Mouse (Mus musculus) G1E (cell line): ENCODE measurements around the gene Osbpl10. TPM values are rescaled to one million over a fixed set of nuclear protein-coding genes. Genes with fewer than 3 reads are reported as not detected.
A peak's percentile ranks its signal among the peaks of the same experiment; 100 is the strongest.
"Not testable (repeated sequence)": the region's sequence is repeated elsewhere in the genome, so short reads cannot be mapped to it uniquely, and the experiment has no call there.

Experiments
- ATAC-seq: 2 replicates; pipeline ENCODE4 v1.8.0; 2016; ENCODE audit warnings: mild to moderate bottlenecking; ENCODE audit not compliant: insufficient number of reproducible peaks, poor library complexity, low FRiP score, severe bottlenecking; ENCODE audit errors: extremely low read depth
- DNase-seq: peaks from one replicate; pipeline ENCODE4 v3.0.0; 2012; ENCODE audit warnings: low spot score
- H3K27me3 ChIP-seq: 2 replicates; pipeline ENCODE4 v1.6.1; 2012; ENCODE audit warnings: mild to moderate bottlenecking, low read length, inconsistent platforms; ENCODE audit not compliant: insufficient read depth
- H3K36me3 ChIP-seq: replicated peaks from 2 replicates; pipeline ENCODE3; 2012; ENCODE audit warnings: mild to moderate bottlenecking, inconsistent platforms
- H3K4me1 ChIP-seq: 2 replicates; pipeline ENCODE4 v1.6.1; 2012; ENCODE audit warnings: low read depth, low read length, inconsistent platforms, mixed read lengths; ENCODE audit not compliant: insufficient read depth
- H3K4me3 ChIP-seq: 2 replicates; pipeline ENCODE4 v1.5.1; 2012; ENCODE audit warnings: low read depth, mild to moderate bottlenecking, inconsistent platforms, low read length, moderate library complexity, mixed read lengths
- H3K9me3 ChIP-seq: replicated peaks from 2 replicates; pipeline ENCODE4 v1.6.1; 2012; ENCODE audit warnings: inconsistent platforms
- CTCF ChIP-seq: IDR thresholded peaks from 2 replicates; pipeline ENCODE4 v1.5.1; 2012; ENCODE audit warnings: low read depth, low read length, inconsistent platforms, mixed read lengths
- GATA1 ChIP-seq: IDR thresholded peaks from 2 replicates; pipeline ENCODE4 v1.6.1; 2012; ENCODE audit warnings: borderline replicate concordance, low read length, inconsistent platforms, mixed read lengths
- GATA2 ChIP-seq: IDR thresholded peaks from 2 replicates; pipeline ENCODE4 v1.6.1; 2012; ENCODE audit warnings: low read depth, low read length, inconsistent platforms, borderline replicate concordance
- POLR2AphosphoS5 ChIP-seq: IDR thresholded peaks from 2 replicates; pipeline ENCODE4 v1.6.1; 2012; ENCODE audit warnings: low read depth, low read length, inconsistent platforms; ENCODE audit not compliant: insufficient replicate concordance
- TAL1 ChIP-seq: conservative IDR thresholded peaks from 2 replicates; pipeline ENCODE4 v1.6.1; 2012; ENCODE audit warnings: low read depth, low read length, inconsistent platforms, mixed read lengths
- polyA plus RNA-seq: library from polyadenylated mRNA; stranded (reverse); fragments of >175 nt; gene quantifications from 2 replicates; pipeline ENCODE4 v1.2.3, GENCODE M21; 2012
- total RNA-seq, 2 experiments: library from RNA; stranded (forward) in 1 of 2; stranded (reverse) in 1 of 2; fragments of 200-1000 nt in 1 of 2; fragments of >200 nt in 1 of 2; fragmentation: Nextera tagmentation in 1 of 2; gene quantifications; 2 replicates each; pipeline ENCODE4 v1.2.3; 2014 to 2017

Osbpl10 gene
- total and polyA plus RNA-seq, 3 experiments: 0.05 TPM; not detected in 2

GRCm38 (mm10) chr9:114956945-114957344, 21.4 kb upstream of the Osbpl10 start:
- 0 out of 2 replicates have a peak, but pooled peaks have one; percentile 19 for TF ChIP-seq CTCF
- TF ChIP-seq GATA2: no peak
- no peak for TF ChIP-seq POLR2AphosphoS5
- no peak for TF ChIP-seq TAL1
- TF ChIP-seq GATA1: no peak
- Histone ChIP-seq H3K27me3 (no peaks in the 10 kb centered on the region), H3K9me3 (peaks cover 31% of the 10 kb centered on the region), H3K36me3 (no peaks in the 10 kb centered on the region), H3K4me1 (no peaks in the 10 kb centered on the region), H3K4me3 (no peak overlapping the region)
- DNase-seq (peak; percentile 21), ATAC-seq (no peak)

DNA sequence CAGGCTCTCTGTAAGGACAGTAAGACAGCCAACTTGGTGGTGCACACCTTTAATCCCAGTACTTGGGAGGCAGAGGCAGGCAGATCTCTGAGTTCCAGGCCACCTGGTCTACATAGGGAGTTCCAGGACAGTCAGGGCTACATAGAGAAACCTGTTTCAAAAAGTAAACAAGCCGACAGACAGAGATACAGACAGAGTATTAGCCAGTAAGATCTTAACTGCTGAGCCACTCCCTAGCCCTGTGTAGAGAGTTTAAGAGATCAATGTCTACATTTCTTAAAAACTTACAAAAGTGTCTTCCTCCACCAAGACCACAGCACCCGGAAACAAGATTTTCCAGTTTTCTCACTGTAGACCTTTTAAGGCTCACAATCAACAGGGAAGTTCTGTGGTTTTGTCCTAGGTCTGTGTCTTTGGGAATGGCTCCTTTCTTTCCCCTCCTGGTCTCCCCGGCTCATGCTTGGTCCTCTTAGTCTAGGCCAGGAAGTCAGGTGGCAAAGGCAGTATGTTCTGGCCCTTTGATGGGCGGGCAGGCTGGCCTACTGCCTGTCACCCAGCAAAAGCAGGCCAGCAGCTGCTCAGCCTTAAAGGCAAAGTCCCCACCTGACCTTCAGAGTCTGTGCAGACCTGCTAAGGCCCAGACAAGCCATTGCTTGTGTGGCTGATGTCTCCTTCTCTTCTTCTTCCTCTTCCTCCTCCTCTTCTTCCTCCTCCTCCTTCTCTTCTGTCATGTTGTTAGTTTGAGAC, 18.2 kb upstream of the Osbpl10 start:
- ATAC-seq (no peak), DNase-seq (no peak)
- no peak overlapping the region for H3K4me3 ChIP-seq
- peaks cover 50% of the 10 kb centered on the region for H3K9me3 ChIP-seq
- no peak for TF ChIP-seq GATA1
- no peak for TF ChIP-seq CTCF
- no peak for TF ChIP-seq POLR2AphosphoS5
- no peak for TF ChIP-seq GATA2
- no peak for TF ChIP-seq TAL1
- no peaks in the 10 kb centered on the region for H3K36me3 ChIP-seq
- H3K4me1 ChIP-seq: no peaks in the 10 kb centered on the region
- no peaks in the 10 kb centered on the region for H3K27me3 ChIP-seq

GRCm38 (mm10) chr9:114960844-114961243, 17.5 kb upstream of the Osbpl10 start:
- H3K4me3 ChIP-seq: no peak overlapping the region
- H3K9me3 ChIP-seq: peaks cover 51% of the 10 kb centered on the region
- H3K27me3 ChIP-seq: no peaks in the 10 kb centered on the region
- H3K36me3 ChIP-seq: no peaks in the 10 kb centered on the region
- H3K4me1 ChIP-seq: no peaks in the 10 kb centered on the region
- TF ChIP-seq CTCF (no peak), TAL1 (no peak), POLR2AphosphoS5 (no peak), GATA2 (no peak), GATA1 (no peak)
- no peak for ATAC-seq
- DNase-seq: no peak

DNA sequence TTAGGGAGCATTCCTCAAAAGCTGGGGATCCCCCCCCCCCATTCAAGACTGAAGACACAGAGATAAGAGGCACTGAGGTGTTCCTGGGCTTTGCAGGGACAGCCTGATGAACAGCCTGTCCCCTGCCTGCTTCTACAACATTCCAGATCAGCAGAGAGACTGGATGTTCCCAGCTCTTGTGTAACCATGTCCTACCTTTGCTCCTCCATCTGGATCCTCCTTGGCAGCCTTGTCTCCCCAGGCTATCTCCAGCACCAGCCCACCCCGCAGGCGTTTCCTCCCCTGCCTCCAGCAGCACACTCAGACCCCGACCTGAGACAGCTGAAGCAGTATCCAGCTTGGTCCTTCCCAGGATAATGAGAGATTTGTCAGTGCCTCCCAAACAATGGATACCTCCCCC, 14.3 kb upstream of the Osbpl10 start:
- peaks cover 61% of the 10 kb centered on the region for H3K9me3 ChIP-seq
- no peaks in the 10 kb centered on the region for H3K36me3 ChIP-seq
- H3K4me3 ChIP-seq: no peak overlapping the region
- H3K4me1 ChIP-seq: no peaks in the 10 kb centered on the region
- ATAC-seq (no peak), DNase-seq (no peak)
- peaks cover 5% of the 10 kb centered on the region; the same call in 1 of the 2 replicates for H3K27me3 ChIP-seq
- TF ChIP-seq CTCF: no peak
- no peak for TF ChIP-seq TAL1

DNA sequence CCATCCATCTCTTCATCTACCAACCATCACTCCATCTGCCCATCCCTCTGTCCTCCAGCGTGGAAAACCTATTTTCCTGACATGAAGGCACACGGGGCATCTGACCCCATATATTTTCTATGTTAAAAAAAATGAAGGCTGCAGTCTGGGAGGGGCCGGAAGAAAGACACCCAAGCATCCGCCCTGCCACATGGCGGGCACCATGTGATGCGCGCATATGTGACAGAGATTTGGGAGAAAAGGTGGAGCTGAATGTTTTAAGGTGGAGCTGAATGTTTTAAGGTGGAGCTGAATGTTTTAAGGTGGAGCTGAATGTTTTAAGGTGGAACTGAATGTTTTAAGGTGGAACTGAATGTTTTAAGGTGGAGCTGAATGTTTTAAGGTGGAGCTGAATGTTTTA, 12.1 kb upstream of the Osbpl10 start:
- H3K27me3 ChIP-seq, DNase-seq, ATAC-seq, H3K4me1 ChIP-seq, H3K4me3 ChIP-seq, H3K36me3 ChIP-seq: not testable (repeated sequence)
- peaks cover 61% of the 10 kb centered on the region for H3K9me3 ChIP-seq

DNA sequence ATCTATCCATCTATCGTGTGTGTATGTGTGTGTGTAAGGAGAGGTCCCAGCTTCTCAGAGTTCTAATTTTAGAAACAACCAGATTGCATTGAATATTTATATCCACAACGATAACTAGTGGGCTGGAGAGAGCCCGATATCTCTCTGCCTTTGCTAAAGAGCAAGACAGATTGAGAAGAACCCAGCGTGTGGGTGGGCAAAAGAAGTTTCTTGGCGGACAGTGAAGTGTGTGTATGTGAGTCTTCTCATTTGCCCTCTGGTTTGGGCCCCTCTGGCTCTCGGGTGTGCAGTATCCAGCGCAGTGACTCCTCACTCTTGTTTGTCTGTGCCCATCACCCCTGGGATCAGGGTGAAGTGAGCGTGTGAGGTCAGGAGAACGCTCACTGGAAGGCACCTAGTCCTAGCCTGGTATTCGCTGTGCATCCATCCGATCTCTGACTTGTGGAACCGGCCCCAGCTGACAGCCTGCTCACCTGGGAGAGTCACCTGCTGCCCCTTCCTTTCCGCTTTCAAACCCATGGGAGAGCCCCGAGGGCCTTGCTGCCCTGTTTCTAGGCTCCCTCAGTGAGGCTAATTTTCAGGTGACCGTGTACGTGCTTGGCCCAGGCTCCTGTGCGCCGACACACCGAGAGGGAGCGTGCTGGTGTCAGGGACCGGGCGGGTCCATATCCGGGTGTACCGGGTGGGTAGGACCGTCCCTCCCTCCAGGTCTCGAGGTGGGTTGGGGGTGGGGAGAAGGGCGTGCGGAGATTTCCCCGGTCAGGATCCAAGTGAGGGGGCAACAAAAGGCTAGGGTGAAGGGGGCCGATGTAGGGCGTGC, 698 bp upstream of the Osbpl10 start:
- ATAC-seq (no peak), DNase-seq (no peak)
- Histone ChIP-seq H3K9me3 (peaks cover 50% of the 10 kb centered on the region), H3K27me3 (no peaks in the 10 kb centered on the region), H3K4me3 (no peak overlapping the region; the same call in 1 of the 2 replicates), H3K4me1 (no peaks in the 10 kb centered on the region), H3K36me3 (no peaks in the 10 kb centered on the region)
- TF ChIP-seq GATA2: no peak
- TF ChIP-seq GATA1: no peak
- no peak for TF ChIP-seq TAL1
- no peak for TF ChIP-seq POLR2AphosphoS5
- no peak for TF ChIP-seq CTCF

DNA sequence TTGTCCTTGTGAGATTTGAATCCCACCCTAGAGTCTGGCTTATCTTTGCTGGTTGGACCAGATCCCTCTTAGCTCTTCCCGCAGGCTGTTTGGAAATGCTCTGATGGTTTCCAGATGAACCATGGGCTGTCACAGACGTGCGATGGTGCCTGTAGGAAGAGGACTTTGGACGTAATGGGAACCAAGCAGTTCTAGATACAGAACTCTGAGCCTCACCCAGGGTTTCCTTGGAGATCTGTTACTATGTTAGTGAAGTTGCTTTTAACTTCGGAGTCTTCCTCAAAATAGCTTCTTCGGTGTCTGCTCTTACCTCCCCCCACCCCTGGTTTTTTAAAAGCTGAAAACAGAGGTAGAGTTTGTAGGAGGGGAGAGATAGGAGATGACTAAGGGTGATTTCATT, 1.6 kb downstream of the Osbpl10 start:
- no peaks in the 10 kb centered on the region for H3K36me3 ChIP-seq
- ATAC-seq (no peak), DNase-seq (no peak)
- peaks cover 63% of the 10 kb centered on the region for H3K9me3 ChIP-seq
- H3K4me1 ChIP-seq: no peaks in the 10 kb centered on the region
- no peak for TF ChIP-seq CTCF
- no peak for TF ChIP-seq GATA2
- no peak for TF ChIP-seq GATA1
- TF ChIP-seq TAL1: no peak
- no peak for TF ChIP-seq POLR2AphosphoS5
- H3K4me3 ChIP-seq: no peak overlapping the region
- no peaks in the 10 kb centered on the region for H3K27me3 ChIP-seq
